Mouse (Mus musculus) frontal cortex, postnatal 10 days (tissue): ENCODE results near the gene Gdf11.

Experiments
- DNase-seq, 2 experiments: peaks; one replicate each; pipeline ENCODE4 v3.0.0; 2022; ENCODE audit warnings: low spot score in 2 of 2, mixed read lengths in 1 of 2

The Gdf11 gene

GRCm38 (mm10) chr10:128895437-128895836 lies 3.9 kb upstream of the Gdf11 start:
- peak in 1 of 2 experiments; percentile 69 for DNase-seq

GRCm38 (mm10) chr10:128892246-128892645 lies 728 bp upstream of the Gdf11 start:
- no peak for DNase-seq

- DNase-seq, result no peak
Measured at GRCm38 (mm10) chr10:128890383-128891295, 879 bp downstream of the Gdf11 start.

- DNase-seq, result no peak
Measured at GRCm38 (mm10) chr10:128889846-128890245, 1.7 kb downstream of the Gdf11 start.

GRCm38 (mm10) chr10:128888941-128889827 lies 2.3 kb downstream of the Gdf11 start:
- DNase-seq, result no peak

- DNase-seq, result no peak
Measured at GRCm38 (mm10) chr10:128882067-128882466, 9.5 kb downstream of the Gdf11 start.

- DNase-seq, result no peak
Measured at GRCm38 (mm10) chr10:128878811-128879210, 12.7 kb downstream of the Gdf11 start.

- DNase-seq, result no peak
Measured at GRCm38 (mm10) chr10:128878291-128878690, 13.2 kb downstream of the Gdf11 start.

GRCm38 (mm10) chr10:128870341-128870740 lies 21.2 kb downstream of the Gdf11 start:
- DNase-seq, result no peak

- DNase-seq, result no peak
Measured at GRCm38 (mm10) chr10:128866518-128866917, 25.0 kb downstream of the Gdf11 start.

- DNase-seq, result no peak
Measured at GRCm38 (mm10) chr10:128866042-128866441, 25.5 kb downstream of the Gdf11 start.

- no peak for DNase-seq
Measured at GRCm38 (mm10) chr10:128861176-128861575, 30.3 kb downstream of the Gdf11 start.

GRCm38 (mm10) chr10:128850339-128850738 lies 41.2 kb downstream of the Gdf11 start:
- DNase-seq, result no peak

GRCm38 (mm10) chr10:128848426-128848825 lies 43.1 kb downstream of the Gdf11 start:
- DNase-seq, result no peak

GRCm38 (mm10) chr10:128846664-128847063 lies 44.9 kb downstream of the Gdf11 start:
- DNase-seq, result no peak

GRCm38 (mm10) chr10:128845516-128845915 lies 46.0 kb downstream of the Gdf11 start:
- no peak for DNase-seq

- no peak for DNase-seq
Measured at GRCm38 (mm10) chr10:128843260-128843659, 48.3 kb downstream of the Gdf11 start.

GRCm38 (mm10) chr10:128840612-128841011 lies 50.9 kb downstream of the Gdf11 start:
- DNase-seq, result no peak

GRCm38 (mm10) chr10:128839434-128839833 lies 52.1 kb downstream of the Gdf11 start:
- no peak for DNase-seq

- DNase-seq, result no peak
Measured at GRCm38 (mm10) chr10:128837400-128837799, 54.1 kb downstream of the Gdf11 start.
